Mouse (Mus musculus) midbrain, embryonic 12.5 days (tissue): Measurements from ENCODE around the gene Irak2. TPM values are rescaled to one million over a fixed set of nuclear protein-coding genes. Genes with fewer than 3 reads are reported as not detected.

Experiments
- ATAC-seq: fragments of 200-750 bp; cut with Nextera tagmentation; 2 replicates; pipeline ENCODE4 v1.8.0; 2017; ENCODE audit warnings: low read depth, moderate TSS enrichment, moderate library complexity; ENCODE audit not compliant: low FRiP score
- H3K27ac ChIP-seq: fragments of 300-500 bp; sonication (generic); replicated peaks from 2 replicates; pipeline ENCODE4 v1.5.1; 2016; ENCODE audit warnings: mild to moderate bottlenecking
- H3K27me3 ChIP-seq: fragments of 300-500 bp; sonication (generic); 2 replicates; pipeline ENCODE4 v1.6.1; 2016; ENCODE audit warnings: mild to moderate bottlenecking
- H3K36me3 ChIP-seq: fragments of 300-500 bp; sonication (generic); 2 replicates; pipeline ENCODE4 v1.6.1; 2016
- H3K4me1 ChIP-seq: fragments of 300-500 bp; sonication (generic); 2 replicates; pipeline ENCODE4 v1.6.1; 2016
- H3K4me2 ChIP-seq: fragments of 300-500 bp; sonication (generic); replicated peaks from 2 replicates; pipeline ENCODE4 v1.6.1; 2016; ENCODE audit warnings: mild to moderate bottlenecking, moderate library complexity
- H3K4me3 ChIP-seq: fragments of 300-500 bp; sonication (generic); 2 replicates; pipeline ENCODE4 v1.5.1; 2016; ENCODE audit warnings: mild to moderate bottlenecking
- H3K9ac ChIP-seq: fragments of 300-500 bp; sonication (generic); replicated peaks from 2 replicates; pipeline ENCODE4 v1.6.1; 2016; ENCODE audit warnings: mild to moderate bottlenecking, moderate library complexity
- H3K9me3 ChIP-seq: fragments of 300-500 bp; sonication (generic); 2 replicates; pipeline ENCODE4 v1.6.1; 2016; ENCODE audit warnings: mild to moderate bottlenecking
- WGBS: fragments of 180-500 bp; shearing (Covaris S2); methylation state at CpG from one replicate; pipeline ENCODE4 v1.1.7; 2016; 5-methylcytosine and 5-hydroxymethylcytosine counted together
- polyA plus RNA-seq: library from polyadenylated mRNA; unstranded; fragments of >200 nt; fragmentation: Nextera tagmentation; extraction: Ambion mirVana; gene quantifications from 2 replicates; pipeline ENCODE4 v1.2.1, GENCODE M21; 2016

Gene Irak2
- polyA plus RNA-seq: 1.4 and 2.3 TPM in 2 replicates

- 0 out of 2 replicates have a peak, but pooled peaks cover 1% of the 10 kb centered on the region for H3K36me3 ChIP-seq
- H3K4me1 ChIP-seq: no peaks in the 10 kb centered on the region
- no peaks in the 10 kb centered on the region for H3K9me3 ChIP-seq
- WGBS: 9% methylated on average over 37 of the region's 37 CpGs
- H3K27ac ChIP-seq: no peak within 1 kb of the TSS
- no peaks in the 10 kb centered on the region; the same call in 1 of the 2 replicates for H3K27me3 ChIP-seq
- peak within 1 kb of the TSS; percentile 67 for H3K4me2 ChIP-seq
- peak within 1 kb of the TSS; percentile 56; the same call in 1 of the 2 replicates for H3K9ac ChIP-seq
- peak; percentile 92 for ATAC-seq
- peak within 1 kb of the TSS; percentile 48 for H3K4me3 ChIP-seq
These were observed at the start of gene Irak2 for GRCm38 (mm10) chr6:113638302-113639040. Gene Irak2 (plus strand): TSS chr6:113638467.

DNA sequence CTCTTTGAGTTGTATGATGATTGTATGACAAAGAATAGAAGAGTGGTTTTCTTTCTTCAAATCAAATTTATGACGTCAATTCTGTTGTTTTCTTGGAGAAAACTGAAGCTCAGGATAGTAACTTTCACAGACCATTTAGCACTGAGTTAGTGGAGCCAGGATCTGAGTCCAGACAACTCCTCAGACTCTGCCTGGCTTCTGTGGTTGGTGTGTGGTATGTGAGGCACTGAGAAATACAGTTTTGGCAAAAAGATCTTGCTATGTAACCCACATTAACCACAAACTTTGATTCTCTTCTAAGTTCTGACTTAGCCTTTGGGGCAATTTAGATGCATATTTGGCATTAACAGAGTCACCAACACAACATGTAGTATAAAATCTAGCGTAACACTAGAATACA is 45.6 kb upstream of the Irak2 start:
- H3K4me2 ChIP-seq: no peak overlapping the region
- no peak overlapping the region for H3K27ac ChIP-seq
- no peaks in the 10 kb centered on the region for H3K36me3 ChIP-seq
- no peak overlapping the region for H3K4me3 ChIP-seq
- no peak for ATAC-seq
- no peaks in the 10 kb centered on the region for H3K27me3 ChIP-seq
- 95% methylated on average over 2 of the region's 2 CpGs for WGBS
- H3K4me1 ChIP-seq: no peaks in the 10 kb centered on the region
- no peaks in the 10 kb centered on the region for H3K9me3 ChIP-seq
- H3K9ac ChIP-seq: no peak overlapping the region

- no peak overlapping the region for H3K9ac ChIP-seq
- no peak overlapping the region for H3K4me3 ChIP-seq
- H3K4me2 ChIP-seq: no peak overlapping the region
- H3K27ac ChIP-seq: no peak overlapping the region
- H3K9me3 ChIP-seq: no peaks in the 10 kb centered on the region
- H3K4me1 ChIP-seq: peaks cover 7% of the 10 kb centered on the region
- no peak for ATAC-seq
- WGBS: 89% methylated on average over 4 of the region's 4 CpGs
- H3K36me3 ChIP-seq: no peaks in the 10 kb centered on the region
- no peaks in the 10 kb centered on the region for H3K27me3 ChIP-seq
These were observed 40.3 kb upstream of the Irak2 start for GRCm38 (mm10) chr6:113597945-113598344.

DNA sequence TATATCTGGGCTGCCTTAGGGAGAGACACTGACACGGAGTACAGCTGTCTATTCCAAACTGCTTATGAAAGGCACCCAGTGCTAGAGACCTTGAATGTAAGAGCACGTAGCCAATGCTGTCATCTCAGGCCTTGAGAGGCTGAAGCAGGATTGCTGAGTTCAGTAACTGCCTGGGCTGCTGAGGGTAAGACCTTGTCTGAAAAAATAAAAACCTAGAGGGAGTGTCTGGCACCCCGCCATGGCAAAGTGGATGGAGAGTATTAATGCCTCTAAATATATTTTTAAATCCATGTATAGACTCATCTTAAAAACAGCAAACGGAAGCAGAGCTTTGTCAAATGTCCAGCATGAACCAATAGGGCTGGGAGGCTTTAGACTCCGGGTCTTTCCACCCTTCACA is 38.4 kb upstream of the Irak2 start:
- WGBS: 73% methylated on average over 5 of the region's 5 CpGs
- Histone ChIP-seq H3K9ac (no peak overlapping the region), H3K4me3 (no peak overlapping the region), H3K27me3 (no peaks in the 10 kb centered on the region), H3K27ac (no peak overlapping the region), H3K9me3 (no peaks in the 10 kb centered on the region), H3K4me1 (peaks cover 10% of the 10 kb centered on the region), H3K36me3 (no peaks in the 10 kb centered on the region), H3K4me2 (no peak overlapping the region)
- ATAC-seq: no peak

- no peaks in the 10 kb centered on the region for H3K36me3 ChIP-seq
- H3K9ac ChIP-seq: no peak within 1 kb of the TSS; the same call in 1 of the 2 replicates
- peak within 1 kb of the TSS; percentile 25 for H3K4me2 ChIP-seq
- no peak within 1 kb of the TSS for H3K4me3 ChIP-seq
- 36% methylated on average over 23 of the region's 23 CpGs for WGBS
- 0 out of 2 replicates have a peak, but pooled peaks have one; percentile 8 for ATAC-seq
- H3K27me3 ChIP-seq: no peaks in the 10 kb centered on the region
- no peaks in the 10 kb centered on the region for H3K9me3 ChIP-seq
- H3K27ac ChIP-seq: no peak within 1 kb of the TSS
- peaks cover 15% of the 10 kb centered on the region for H3K4me1 ChIP-seq
These were observed 37.6 kb upstream of the Irak2 start, which contains the start of gene Fancd2os for GRCm38 (mm10) chr6:113600543-113601139. Gene Fancd2os (minus strand): TSS chr6:113600715.

- peaks cover 28% of the 10 kb centered on the region for H3K4me1 ChIP-seq
- 93% methylated on average over 6 of the region's 6 CpGs for WGBS
These were observed 35.4 kb upstream of the Irak2 start for GRCm38 (mm10) chr6:113602821-113603220.

DNA sequence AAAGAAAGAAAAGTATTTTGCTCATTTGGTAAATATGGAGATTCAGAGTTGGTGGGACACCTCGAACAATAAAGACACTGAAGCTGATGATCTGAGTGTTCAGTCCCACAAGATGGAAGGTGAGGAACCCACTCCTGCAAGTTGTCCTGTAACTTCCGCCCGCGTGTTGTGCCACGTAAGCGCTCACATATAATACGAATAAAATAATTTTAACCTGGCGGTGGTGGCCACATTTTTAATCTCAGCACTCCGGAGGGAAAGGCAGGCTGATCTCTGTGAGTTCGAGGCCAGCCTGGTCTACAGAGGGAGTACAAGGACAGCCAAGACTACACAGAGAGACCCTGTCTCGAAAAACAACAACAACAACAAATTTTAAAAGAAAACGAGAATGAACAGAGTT is 34.3 kb upstream of the Irak2 start:
- H3K27ac ChIP-seq: peak overlapping the region; percentile 72
- peak overlapping the region; percentile 93; the same call in 1 of the 2 replicates for H3K9ac ChIP-seq
- no peaks in the 10 kb centered on the region for H3K27me3 ChIP-seq
- no peaks in the 10 kb centered on the region for H3K36me3 ChIP-seq
- 47% methylated on average over 12 of the region's 12 CpGs for WGBS
- ATAC-seq: no peak; the same call in 1 of the 2 replicates
- peaks cover 28% of the 10 kb centered on the region for H3K4me1 ChIP-seq
- peak overlapping the region; percentile 89 for H3K4me2 ChIP-seq
- peak overlapping the region; percentile 95 for H3K4me3 ChIP-seq
- no peaks in the 10 kb centered on the region for H3K9me3 ChIP-seq

More at GRCm38 (mm10) chr6:113602821-113603220, 35.4 kb upstream of the Irak2 start:
- no peak overlapping the region for H3K4me3 ChIP-seq
- no peak overlapping the region for H3K27ac ChIP-seq
- H3K36me3 ChIP-seq: no peaks in the 10 kb centered on the region
- H3K27me3 ChIP-seq: no peaks in the 10 kb centered on the region
- no peak overlapping the region for H3K9ac ChIP-seq
- no peak for ATAC-seq
- no peaks in the 10 kb centered on the region for H3K9me3 ChIP-seq
- no peak overlapping the region for H3K4me2 ChIP-seq

GRCm38 (mm10) chr6:113604432-113605223 is 33.6 kb upstream of the Irak2 start, which contains the start of gene Brk1:
Gene Brk1 (plus strand): TSS chr6:113604772.
- WGBS: under 1% methylated on average over 65 of the region's 65 CpGs
- Histone ChIP-seq H3K27me3 (no peaks in the 10 kb centered on the region), H3K4me2 (peak within 1 kb of the TSS; percentile 89), H3K9ac (peak within 1 kb of the TSS; percentile 93), H3K36me3 (no peaks in the 10 kb centered on the region), H3K9me3 (no peaks in the 10 kb centered on the region), H3K4me1 (peaks cover 28% of the 10 kb centered on the region), H3K4me3 (peak within 1 kb of the TSS; percentile 95), H3K27ac (peak within 1 kb of the TSS; percentile 72)
- peak; percentile 92 for ATAC-seq

GRCm38 (mm10) chr6:113605224-113605545 is 33.1 kb upstream of the Irak2 start:
- H3K9ac ChIP-seq: peak overlapping the region; percentile 93
- H3K4me1 ChIP-seq: peaks cover 26% of the 10 kb centered on the region
- no peaks in the 10 kb centered on the region for H3K27me3 ChIP-seq
- 7% methylated on average over 10 of the region's 10 CpGs for WGBS
- H3K27ac ChIP-seq: peak overlapping the region; percentile 72
- no peaks in the 10 kb centered on the region for H3K36me3 ChIP-seq
- ATAC-seq: no peak
- H3K9me3 ChIP-seq: no peaks in the 10 kb centered on the region
- peak overlapping the region; percentile 89 for H3K4me2 ChIP-seq
- peak overlapping the region; percentile 95 for H3K4me3 ChIP-seq

GRCm38 (mm10) chr6:113608871-113609270 is 29.4 kb upstream of the Irak2 start:
- Histone ChIP-seq H3K27ac (no peak overlapping the region), H3K4me1 (peaks cover 21% of the 10 kb centered on the region), H3K9ac (no peak overlapping the region), H3K4me2 (no peak overlapping the region), H3K36me3 (peaks cover 13% of the 10 kb centered on the region), H3K27me3 (no peaks in the 10 kb centered on the region), H3K4me3 (no peak overlapping the region), H3K9me3 (no peaks in the 10 kb centered on the region)
- WGBS: 92% methylated on average over 6 of the region's 6 CpGs
- no peak for ATAC-seq

DNA sequence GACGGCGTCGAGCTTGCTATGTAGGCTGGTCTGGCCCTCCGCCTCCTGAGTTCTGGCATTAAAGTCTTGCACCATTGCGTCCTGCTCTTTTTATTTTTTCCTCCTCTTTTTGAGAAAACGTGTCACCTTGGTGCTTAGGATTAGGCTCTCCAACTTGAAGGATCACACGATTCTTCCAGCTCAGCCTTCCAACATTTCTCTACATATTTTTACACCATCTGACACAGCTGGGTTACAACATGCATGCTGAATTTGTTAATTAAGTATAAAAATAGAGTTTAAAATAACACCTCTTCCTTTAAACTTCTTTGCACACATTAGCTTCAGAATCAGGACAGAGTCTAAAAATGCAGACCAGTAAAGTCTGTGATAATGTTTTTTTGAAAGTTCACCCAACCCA is 29.0 kb upstream of the Irak2 start:
- no peaks in the 10 kb centered on the region for H3K27me3 ChIP-seq
- peaks cover 18% of the 10 kb centered on the region for H3K36me3 ChIP-seq
- no peak overlapping the region for H3K4me3 ChIP-seq
- H3K4me2 ChIP-seq: no peak overlapping the region
- no peak overlapping the region for H3K27ac ChIP-seq
- H3K9ac ChIP-seq: no peak overlapping the region
- H3K9me3 ChIP-seq: no peaks in the 10 kb centered on the region
- ATAC-seq: no peak
- peaks cover 20% of the 10 kb centered on the region for H3K4me1 ChIP-seq
- 96% methylated on average over 7 of the region's 7 CpGs for WGBS
